In the genomic region with DNA sequence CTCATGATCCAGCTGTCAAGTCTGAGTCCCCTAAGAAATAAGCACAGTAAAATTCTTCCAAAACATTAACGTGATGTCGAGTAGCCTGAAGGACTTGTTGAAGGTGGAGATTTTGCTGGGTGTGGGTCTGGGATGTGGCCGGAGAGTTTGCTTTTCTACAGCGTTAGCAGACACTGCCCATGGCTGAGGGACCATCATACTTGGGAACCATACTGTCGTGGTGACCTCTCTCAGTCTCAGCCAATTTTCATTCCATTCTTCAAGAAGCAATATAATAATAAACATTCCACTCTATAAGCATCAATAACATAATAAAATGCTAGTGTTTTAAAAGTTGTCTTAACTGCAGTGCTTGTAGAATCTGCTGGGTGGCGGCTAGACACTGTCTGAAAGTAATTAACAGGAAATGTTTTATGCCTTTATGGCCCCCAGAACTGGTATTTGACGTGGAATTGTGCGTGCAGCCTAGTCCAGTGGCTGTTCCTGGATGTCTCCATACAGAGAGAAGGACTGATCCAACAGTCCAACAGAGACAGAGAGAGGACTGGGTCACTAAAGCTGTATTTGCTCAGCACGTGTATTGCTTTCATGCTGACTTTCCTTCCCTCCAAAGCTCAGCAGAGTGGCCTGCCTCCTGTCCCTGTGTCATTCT, we compare ENCODE assay signal across 24 mouse cellular contexts. TPM values are rescaled to one million over a fixed set of nuclear protein-coding genes. Genes with fewer than 3 reads are reported as not detected.
"Had no signal": no experiment of that assay in that cellular context is flagged by ENCODE, and none has a peak within 500 bp of the region (broad histone marks: within the 10 kb centered on the region; RNA-seq: fewer than 3 reads in every experiment).

No protein-coding gene starts in this region.

- H3K36me3 ChIP-seq: lung, embryonic 15.5 days; midbrain, embryonic 12.5 days; midbrain, embryonic 15.5 days; neural tube, embryonic 12.5 days had no signal

- H3K4me1 ChIP-seq: lung, embryonic 15.5 days; megakaryocyte, embryonic 14.5 days; midbrain, embryonic 12.5 days; midbrain, embryonic 15.5 days; neural tube, embryonic 12.5 days had no signal

- H3K4me2 ChIP-seq: lung, embryonic 15.5 days; midbrain, embryonic 12.5 days; midbrain, embryonic 15.5 days; neural tube, embryonic 12.5 days had no signal

- H3K4me3 ChIP-seq: lung, embryonic 15.5 days; megakaryocyte, embryonic 14.5 days; midbrain, embryonic 12.5 days; midbrain, embryonic 15.5 days; neural tube, embryonic 12.5 days had no signal

- H3K9ac ChIP-seq: liver, embryonic 14.5 days; lung, embryonic 15.5 days; midbrain, embryonic 12.5 days; midbrain, embryonic 15.5 days; neural tube, embryonic 12.5 days had no signal

- H3K27me3 ChIP-seq: lung, embryonic 15.5 days; midbrain, embryonic 12.5 days; midbrain, embryonic 15.5 days; neural tube, embryonic 12.5 days had no signal

- H3K9me3 ChIP-seq: lung, embryonic 15.5 days; midbrain, embryonic 12.5 days; midbrain, embryonic 15.5 days; neural tube, embryonic 12.5 days had no signal

- ATAC-seq: lung, postnatal 0 days; midbrain, embryonic 15.5 days had no signal

- H3K27ac ChIP-seq: liver, embryonic 14.5 days; lung, embryonic 15.5 days; macrophage; midbrain, embryonic 12.5 days; midbrain, embryonic 15.5 days; neural tube, embryonic 12.5 days had no signal

- DNase-seq: lung, adult 18-20 months; lung, postnatal 14 days; lung, postnatal 36 days; retina, postnatal 1 day; right cerebral cortex, adult 18-20 months; right cerebral cortex, postnatal 25 days; right cerebral cortex, postnatal 4 days; spleen, adult 18-20 months; thymus, adult 2 months; thymus, postnatal 25 days; thymus, postnatal 4 days had no signal

RNA-seq across cellular contexts. Expression of gene Dhrs9, which starts 15.5 kb away (rescaled TPM):
- polyA plus RNA-seq: lung, embryonic 15.5 days; midbrain, embryonic 12.5 days; midbrain, embryonic 15.5 days; midbrain, postnatal 0 days; neural tube, embryonic 12.5 days; neural tube, embryonic 14.5 days; testis, adult 2 months had no signal

RNA-seq across cellular contexts. Expression of gene Abcb11, which starts 53.3 kb away (rescaled TPM):
- polyA plus RNA-seq: macrophage; midbrain, embryonic 12.5 days; midbrain, embryonic 15.5 days; midbrain, postnatal 0 days; neural tube, embryonic 12.5 days; neural tube, embryonic 14.5 days; small intestine, adult 2 months; stomach, embryonic 14.5 days had no signal
